Mouse (Mus musculus) MEL (cell line): Measurements from ENCODE around the gene Epb41. TPM values are rescaled to one million over a fixed set of nuclear protein-coding genes. Genes with fewer than 3 reads are reported as not detected.
A peak's percentile ranks its signal among the peaks of the same experiment; 100 is the strongest.

Experiments
- DNase-seq: peaks from one replicate; pipeline ENCODE4 v3.0.0; 2011; ENCODE audit warnings: low read depth, low spot score
- H3K27ac ChIP-seq: 2 replicates; pipeline ENCODE4 v1.5.1; 2012; ENCODE audit warnings: low read depth, mild to moderate bottlenecking, control low read depth, low read length, moderate library complexity; ENCODE audit not compliant: control insufficient read depth
- H3K27me3 ChIP-seq, 2 experiments: fragments of 150-350 bp in 1 of 2; sonication (generic) in 1 of 2; 2 replicates each; pipeline ENCODE4 v1.6.1; 2012; ENCODE audit warnings: low read length in 2 of 2, mild to moderate bottlenecking in 2 of 2, improper control_type of control experiment in 1 of 2, moderate library complexity in 1 of 2; ENCODE audit not compliant: insufficient read depth in 2 of 2, control insufficient read depth in 1 of 2
- H3K36me3 ChIP-seq, 2 experiments: 2 replicates each; pipeline ENCODE4 v1.6.1; 2012 to 2014; ENCODE audit warnings: low read length in 2 of 2, improper control_type of control experiment in 1 of 2, inconsistent platforms in 1 of 2, mild to moderate bottlenecking in 1 of 2; ENCODE audit not compliant: insufficient read depth in 2 of 2, control insufficient read depth in 1 of 2
- H3K4me1 ChIP-seq, 2 experiments: fragments of 150-350 bp in 1 of 2; sonication (generic) in 1 of 2; 2 replicates each; pipeline ENCODE4 v1.6.1; 2012; ENCODE audit warnings: low read length in 2 of 2, improper control_type of control experiment in 1 of 2, mild to moderate bottlenecking in 1 of 2; ENCODE audit not compliant: insufficient read depth in 2 of 2, control insufficient read depth in 1 of 2
- H3K4me3 ChIP-seq, 2 experiments: fragments of 150-350 bp in 1 of 2; sonication (generic) in 1 of 2; 2 replicates each; pipeline ENCODE4 v1.5.1; 2012; ENCODE audit warnings: low read depth in 2 of 2, low read length in 2 of 2, mild to moderate bottlenecking in 2 of 2, moderate library complexity in 2 of 2, control low read depth in 1 of 2, improper control_type of control experiment in 1 of 2; ENCODE audit not compliant: control insufficient read depth in 1 of 2, insufficient read depth in 1 of 2
- H3K79me2 ChIP-seq: 2 replicates; pipeline ENCODE4 v1.6.1; 2012; ENCODE audit warnings: mild to moderate bottlenecking, low read length, moderate library complexity; ENCODE audit not compliant: control insufficient read depth, poor library complexity, insufficient read depth
- H3K9ac ChIP-seq: 2 replicates; pipeline ENCODE4 v1.6.1; 2012; ENCODE audit warnings: low read depth, mild to moderate bottlenecking, control low read depth, low read length, moderate library complexity; ENCODE audit not compliant: control insufficient read depth, poor library complexity, severe bottlenecking
- H3K9me3 ChIP-seq: fragments of 150-350 bp; sonication (generic); replicated peaks from 2 replicates; pipeline ENCODE4 v1.6.1; 2012; ENCODE audit warnings: mild to moderate bottlenecking, low read length, improper control_type of control experiment, moderate library complexity; ENCODE audit not compliant: insufficient read depth
- BHLHE40 ChIP-seq: IDR thresholded peaks from 2 replicates; pipeline ENCODE4 v1.6.1; 2012; ENCODE audit warnings: low read depth, mild to moderate bottlenecking, inconsistent platforms, low read length, improper control_type of control experiment, borderline replicate concordance
- CTCF ChIP-seq, 3 experiments: IDR thresholded peaks in 2 of 3; conservative IDR thresholded peaks in 1 of 3; 2 replicates each; pipeline ENCODE4 v1.5.1; 2011 to 2012; ENCODE audit warnings: low read length in 3 of 3, low read depth in 2 of 3, mild to moderate bottlenecking in 2 of 3, improper control_type of control experiment in 1 of 3, inconsistent platforms in 1 of 3, mixed read lengths in 1 of 3, moderate library complexity in 1 of 3; ENCODE audit not compliant: control insufficient read depth in 1 of 3, insufficient read depth in 1 of 3, poor library complexity in 1 of 3, severe bottlenecking in 1 of 3
- EP300 ChIP-seq, 2 experiments: IDR thresholded peaks; 2 replicates each; pipeline ENCODE4 v1.6.1; 2011; ENCODE audit warnings: improper control_type of control experiment in 2 of 2, low read length in 2 of 2, low read depth in 1 of 2, mild to moderate bottlenecking in 1 of 2
- ETS1 ChIP-seq: IDR thresholded peaks from 2 replicates; pipeline ENCODE4 v1.6.1; 2012; ENCODE audit warnings: low read depth, mild to moderate bottlenecking, inconsistent platforms, low read length, improper control_type of control experiment, moderate library complexity
- HCFC1 ChIP-seq: IDR thresholded peaks from 2 replicates; pipeline ENCODE4 v1.6.1; 2012; ENCODE audit warnings: low read depth, mild to moderate bottlenecking, inconsistent platforms, low read length, improper control_type of control experiment, moderate library complexity
- JUND ChIP-seq: IDR thresholded peaks from 2 replicates; pipeline ENCODE4 v1.6.1; 2011; ENCODE audit warnings: low read depth, mild to moderate bottlenecking, improper control_type of control experiment, low read length
- KAT2A ChIP-seq: conservative IDR thresholded peaks from 2 replicates; pipeline ENCODE4 v1.6.1; 2012; ENCODE audit warnings: low read depth, low read length, improper control_type of control experiment, inconsistent platforms
- MAFK ChIP-seq: IDR thresholded peaks from 2 replicates; pipeline ENCODE4 v1.6.1; 2011; ENCODE audit warnings: low read depth, mild to moderate bottlenecking, low read length, improper control_type of control experiment, borderline replicate concordance
- MAX ChIP-seq: IDR thresholded peaks from 2 replicates; pipeline ENCODE4 v1.6.1; 2011; ENCODE audit warnings: low read length, improper control_type of control experiment
- MEF2A ChIP-seq: IDR thresholded peaks from 2 replicates; pipeline ENCODE4 v1.6.1; 2014; ENCODE audit warnings: low read depth, mild to moderate bottlenecking, inconsistent platforms, low read length, improper control_type of control experiment; ENCODE audit not compliant: poor library complexity, insufficient replicate concordance, severe bottlenecking; ENCODE audit errors: extremely low read depth
- MXI1 ChIP-seq: IDR thresholded peaks from 2 replicates; pipeline ENCODE4 v1.6.1; 2011; ENCODE audit warnings: mild to moderate bottlenecking, low read depth, low read length, improper control_type of control experiment
- NELFE ChIP-seq: IDR thresholded peaks from 2 replicates; pipeline ENCODE4 v1.6.1; 2011; ENCODE audit warnings: low read depth, low read length, improper control_type of control experiment
- NRF1 ChIP-seq: IDR thresholded peaks from 2 replicates; pipeline ENCODE4 v1.6.1; 2014; ENCODE audit warnings: low read depth, mild to moderate bottlenecking, inconsistent platforms, low read length, improper control_type of control experiment, moderate library complexity; ENCODE audit not compliant: poor library complexity, insufficient read depth, severe bottlenecking
- POLR2A ChIP-seq, 2 experiments: IDR thresholded peaks; 2 replicates each; pipeline ENCODE4 v1.6.1; 2011 to 2012; ENCODE audit warnings: low read length in 2 of 2, mild to moderate bottlenecking in 2 of 2, control low read depth in 1 of 2, improper control_type of control experiment in 1 of 2, low read depth in 1 of 2, moderate library complexity in 1 of 2; ENCODE audit not compliant: control insufficient read depth in 1 of 2, insufficient read depth in 1 of 2, poor library complexity in 1 of 2
- RAD21 ChIP-seq: IDR thresholded peaks from 2 replicates; pipeline ENCODE4 v1.6.1; 2011; ENCODE audit warnings: mild to moderate bottlenecking, low read depth, low read length, improper control_type of control experiment
- SMC3 ChIP-seq: IDR thresholded peaks from 2 replicates; pipeline ENCODE4 v1.6.1; 2011; ENCODE audit warnings: low read depth, low read length, improper control_type of control experiment
- TCF12 ChIP-seq: IDR thresholded peaks from 2 replicates; pipeline ENCODE4 v1.6.1; 2014; ENCODE audit warnings: low read depth, mild to moderate bottlenecking, inconsistent platforms, low read length, improper control_type of control experiment, moderate library complexity
- USF1 ChIP-seq: IDR thresholded peaks from 2 replicates; pipeline ENCODE4 v1.6.1; 2014; ENCODE audit warnings: low read depth, mild to moderate bottlenecking, inconsistent platforms, low read length, improper control_type of control experiment, moderate library complexity
- USF2 ChIP-seq, 2 experiments: IDR thresholded peaks; 2 replicates each; pipeline ENCODE4 v1.6.1; 2011 to 2012; ENCODE audit warnings: improper control_type of control experiment in 2 of 2, low read length in 2 of 2, borderline replicate concordance in 1 of 2, inconsistent platforms in 1 of 2, low read depth in 1 of 2, mild to moderate bottlenecking in 1 of 2; ENCODE audit not compliant: insufficient read depth in 1 of 2
- ZC3H11A ChIP-seq: IDR thresholded peaks from 2 replicates; pipeline ENCODE4 v1.6.1; 2012; ENCODE audit warnings: low read depth, mild to moderate bottlenecking, inconsistent platforms, low read length, improper control_type of control experiment
- ZKSCAN1 ChIP-seq: IDR thresholded peaks from 2 replicates; pipeline ENCODE4 v1.6.1; 2012; ENCODE audit warnings: low read depth, mild to moderate bottlenecking, inconsistent platforms, low read length, improper control_type of control experiment, moderate library complexity
- ZMIZ1 ChIP-seq: IDR thresholded peaks from 2 replicates; pipeline ENCODE4 v1.6.1; 2012; ENCODE audit warnings: low read depth, mild to moderate bottlenecking, inconsistent platforms, low read length, improper control_type of control experiment, moderate library complexity
- ZNF384 ChIP-seq: IDR thresholded peaks from 2 replicates; pipeline ENCODE4 v1.6.1; 2012; ENCODE audit warnings: low read depth, mild to moderate bottlenecking, inconsistent platforms, low read length, improper control_type of control experiment
- polyA plus RNA-seq, 2 experiments: library from polyadenylated mRNA; stranded (reverse) in 1 of 2; unstranded in 1 of 2; fragments of >175 nt in 1 of 2; fragments of >200 nt in 1 of 2; gene quantifications; 2 replicates each; pipeline versions ENCODE4 v1.2.1 to v1.2.4; 2012; ENCODE audit warnings: low replicate concordance in 2 of 2, low read depth in 1 of 2; ENCODE audit not compliant: insufficient read length in 2 of 2, insufficient read depth in 1 of 2, missing spikeins in 1 of 2
- total RNA-seq: library from RNA; depleted of rRNA; stranded (reverse); fragments of 300-350 nt; gene quantifications from 2 replicates; pipeline ENCODE4 v1.2.3, GENCODE M21; 2012

Gene Epb41
- total and polyA plus RNA-seq, 3 experiments, result 36.5 to 115 (median 44.3) TPM

- H3K27me3 ChIP-seq, result no peaks in the 10 kb centered on the region
- H3K27ac ChIP-seq, result no peak overlapping the region
- H3K4me1 ChIP-seq, result no peaks in the 10 kb centered on the region
- peaks cover 0 to 17% of the 10 kb centered on the region in 2 experiments; a peak in 2 of 4 replicates for H3K36me3 ChIP-seq
- no peak overlapping the region for H3K9ac ChIP-seq
- H3K4me3 ChIP-seq, result no peak overlapping the region
- no peak for DNase-seq
- TF ChIP-seq TCF12 (no peak), RAD21 (no peak), POLR2A (IDR thresholded peaks at IDR 0.05; ENCODE audit: control insufficient read depth in 1 of 2, insufficient read depth in 1 of 2, low read depth in 1 of 2, low read length in 2 of 2, poor library complexity in 1 of 2) (peak in 1 of 2 experiments; percentile 19; a peak in 1 of 4 replicates), USF2 (IDR thresholded peaks at IDR 0.05; ENCODE audit: borderline replicate concordance in 1 of 2, insufficient read depth in 1 of 2, low read depth in 1 of 2, low read length in 2 of 2) (no peak), ZKSCAN1 (no peak), MXI1 (no peak)
- no peaks in the 10 kb centered on the region for H3K79me2 ChIP-seq
- H3K9me3 ChIP-seq, result no peaks in the 10 kb centered on the region
These were observed 176.5 kb downstream of the Epb41 start for GRCm38 (mm10) chr4:131898503-131899179.

- Histone ChIP-seq H3K27me3 (no peaks in the 10 kb centered on the region), H3K9me3 (no peaks in the 10 kb centered on the region), H3K4me1 (no peaks in the 10 kb centered on the region), H3K79me2 (0 out of 2 replicates have a peak, but pooled peaks cover 2% of the 10 kb centered on the region), H3K27ac (no peak overlapping the region), H3K36me3 (peaks cover 0 to 26% of the 10 kb centered on the region in 2 experiments; a peak in 2 of 4 replicates), H3K4me3 (no peak overlapping the region), H3K9ac (no peak overlapping the region)
- TF ChIP-seq KAT2A, result no peak
- TF ChIP-seq ZNF384, result no peak
- no peak for TF ChIP-seq MXI1
- TF ChIP-seq NRF1, result no peak
- TF ChIP-seq HCFC1, result no peak
- TF ChIP-seq MAFK, result no peak
- no peak for TF ChIP-seq USF1
- no peak for TF ChIP-seq MAX
- TF ChIP-seq CTCF (IDR thresholded peaks at IDR 0.05 in 2 of 3, conservative IDR thresholded peaks at IDR 0.05 in 1 of 3; ENCODE audit: control insufficient read depth in 1 of 3, insufficient read depth in 1 of 3, low read depth in 2 of 3, low read length in 3 of 3, poor library complexity in 1 of 3, severe bottlenecking in 1 of 3), result no peak
- TF ChIP-seq ZMIZ1, result no peak
- no peak for TF ChIP-seq JUND
- no peak for TF ChIP-seq MEF2A
- TF ChIP-seq ZC3H11A, result no peak
- TF ChIP-seq EP300 (IDR thresholded peaks at IDR 0.05; ENCODE audit: low read depth in 1 of 2, low read length in 2 of 2), result no peak
- TF ChIP-seq TCF12, result no peak
- TF ChIP-seq BHLHE40, result no peak
- TF ChIP-seq ZKSCAN1, result no peak
- no peak for TF ChIP-seq NELFE
- no peak for TF ChIP-seq SMC3
- no peak for TF ChIP-seq ETS1
- no peak for DNase-seq
These were observed 177.3 kb downstream of the Epb41 start for GRCm38 (mm10) chr4:131897787-131898186.
